Mouse (Mus musculus): ENCODE data around the gene Hlcs.

GRCm38 (mm10) chr16:94323681-94324080, 10.3 kb upstream of the Hlcs start:
- TF ChIP-seq CTCF (IDR thresholded peaks at IDR 0.05; ENCODE audit: borderline replicate concordance, extremely low read depth, insufficient read depth, insufficient read length), result no peak
- TF ChIP-seq POLR2A (IDR thresholded peaks at IDR 0.05; ENCODE audit: borderline replicate concordance, extremely low read depth, insufficient read depth, insufficient read length, poor library complexity, severe bottlenecking), result no peak
